Mouse (Mus musculus) midbrain, embryonic 11.5 days (tissue): ENCODE measurements around the gene Alcam. TPM values are rescaled to one million over a fixed set of nuclear protein-coding genes. Genes with fewer than 3 reads are reported as not detected.

ENCODE experiments used
- ATAC-seq: fragments of 200-750 bp; cut with Nextera tagmentation; 2 replicates; pipeline ENCODE4 v1.8.0; 2017; ENCODE audit warnings: moderate TSS enrichment, moderate library complexity; ENCODE audit not compliant: low FRiP score
- DNase-seq: peaks from one replicate; pipeline ENCODE4 v3.0.0; 2015; ENCODE audit warnings: low spot score; ENCODE audit errors: missing footprints
- H3K27ac ChIP-seq: fragments of 300-500 bp; sonication (generic); 2 replicates; pipeline ENCODE4 v1.5.1; 2014; ENCODE audit warnings: low read depth, low read length
- H3K27me3 ChIP-seq: fragments of 300-500 bp; sonication (generic); 2 replicates; pipeline ENCODE4 v1.6.1; 2014; ENCODE audit warnings: mild to moderate bottlenecking, low read length, moderate library complexity, mixed read lengths; ENCODE audit not compliant: control insufficient read depth, insufficient read depth
- H3K36me3 ChIP-seq: fragments of 300-500 bp; sonication (generic); 2 replicates; pipeline ENCODE4 v1.6.1; 2014; ENCODE audit warnings: mild to moderate bottlenecking, low read length, moderate library complexity, mixed read lengths; ENCODE audit not compliant: control insufficient read depth, insufficient read depth
- H3K4me1 ChIP-seq: fragments of 300-500 bp; sonication (generic); 2 replicates; pipeline ENCODE4 v1.6.1; 2014; ENCODE audit warnings: low read length; ENCODE audit not compliant: control insufficient read depth, insufficient read depth
- H3K4me2 ChIP-seq: fragments of 300-500 bp; sonication (generic); 2 replicates; pipeline ENCODE4 v1.6.1; 2014; ENCODE audit warnings: mild to moderate bottlenecking, moderate library complexity
- H3K4me3 ChIP-seq: fragments of 300-500 bp; sonication (generic); 2 replicates; pipeline ENCODE4 v1.5.1; 2014; ENCODE audit warnings: low read depth, low read length
- H3K9ac ChIP-seq: fragments of 300-500 bp; sonication (generic); 2 replicates; pipeline ENCODE4 v1.6.1; 2014; ENCODE audit warnings: low read length
- H3K9me3 ChIP-seq: fragments of 300-500 bp; sonication (generic); 2 replicates; pipeline ENCODE4 v1.6.1; 2016; ENCODE audit warnings: low read length; ENCODE audit not compliant: control insufficient read depth
- WGBS: fragments of 180-500 bp; shearing (Covaris S2); extraction: QIAGEN DNeasy Blood & Tissue Kit; methylation state at CpG from one replicate; pipeline ENCODE4 v1.1.7; 2014; 5-methylcytosine and 5-hydroxymethylcytosine counted together
- polyA plus RNA-seq: library from polyadenylated mRNA; unstranded; fragments of >200 nt; fragmentation: Nextera tagmentation; extraction: Ambion mirVana; gene quantifications from 2 replicates; pipeline ENCODE4 v1.2.1, GENCODE M21; 2014

Gene Alcam
- polyA plus RNA-seq, 1 experiment from 2014 or later: 44.2 TPM

DNA sequence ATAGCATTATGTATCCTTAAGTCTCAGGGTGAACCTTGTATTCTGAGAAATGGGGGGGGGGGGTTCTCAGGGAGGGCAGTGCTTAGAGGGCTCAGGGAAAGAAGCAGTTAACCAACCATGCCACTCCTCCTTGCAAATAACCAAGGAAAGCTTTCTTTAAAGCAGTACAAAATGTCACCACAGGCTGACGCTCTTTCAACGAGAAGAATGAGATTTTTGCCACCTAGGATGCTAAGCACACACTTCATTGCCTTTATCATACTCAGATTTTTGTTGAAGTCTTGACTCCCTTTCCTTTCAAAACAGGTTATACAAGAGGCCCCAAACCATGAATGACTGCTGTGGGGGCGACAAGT lies 4.0 kb downstream of the Alcam start:
- H3K27me3 ChIP-seq: peaks cover 15% of the 10 kb centered on the region
- DNase-seq: no peak
- peaks cover 11% of the 10 kb centered on the region for H3K4me1 ChIP-seq
- ATAC-seq: no peak
- H3K36me3 ChIP-seq: no peaks in the 10 kb centered on the region
- H3K4me2 ChIP-seq: peak overlapping the region; percentile 79
- no peaks in the 10 kb centered on the region for H3K9me3 ChIP-seq
- WGBS: 4% methylated on average over 3 of the region's 3 CpGs
- peak overlapping the region; percentile 44; the same call in 1 of the 2 replicates for H3K4me3 ChIP-seq
- no peak overlapping the region for H3K27ac ChIP-seq
- H3K9ac ChIP-seq: no peak overlapping the region

DNA sequence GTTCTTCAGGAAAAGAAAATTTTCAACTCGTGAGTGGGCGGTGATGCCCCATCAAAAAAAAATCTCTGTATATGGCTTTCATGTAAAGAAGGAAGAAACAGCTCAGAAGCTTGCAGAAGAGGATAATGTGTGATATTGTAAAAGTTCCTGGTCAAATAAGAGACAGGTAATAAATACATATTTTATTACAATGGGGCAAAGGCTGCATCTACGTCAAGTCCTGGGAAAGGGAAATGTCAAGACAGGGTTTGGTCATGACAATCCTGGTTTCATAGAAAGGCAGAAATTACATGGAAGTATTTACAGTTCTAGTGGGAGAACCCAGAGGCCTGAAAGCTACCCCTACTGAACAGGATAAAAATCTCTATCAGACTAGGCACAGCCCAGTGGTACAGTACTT lies 7.9 kb downstream of the Alcam start:
- no peak for ATAC-seq
- H3K4me2 ChIP-seq: no peak overlapping the region
- WGBS: 95% methylated on average over 3 of the region's 3 CpGs

DNA sequence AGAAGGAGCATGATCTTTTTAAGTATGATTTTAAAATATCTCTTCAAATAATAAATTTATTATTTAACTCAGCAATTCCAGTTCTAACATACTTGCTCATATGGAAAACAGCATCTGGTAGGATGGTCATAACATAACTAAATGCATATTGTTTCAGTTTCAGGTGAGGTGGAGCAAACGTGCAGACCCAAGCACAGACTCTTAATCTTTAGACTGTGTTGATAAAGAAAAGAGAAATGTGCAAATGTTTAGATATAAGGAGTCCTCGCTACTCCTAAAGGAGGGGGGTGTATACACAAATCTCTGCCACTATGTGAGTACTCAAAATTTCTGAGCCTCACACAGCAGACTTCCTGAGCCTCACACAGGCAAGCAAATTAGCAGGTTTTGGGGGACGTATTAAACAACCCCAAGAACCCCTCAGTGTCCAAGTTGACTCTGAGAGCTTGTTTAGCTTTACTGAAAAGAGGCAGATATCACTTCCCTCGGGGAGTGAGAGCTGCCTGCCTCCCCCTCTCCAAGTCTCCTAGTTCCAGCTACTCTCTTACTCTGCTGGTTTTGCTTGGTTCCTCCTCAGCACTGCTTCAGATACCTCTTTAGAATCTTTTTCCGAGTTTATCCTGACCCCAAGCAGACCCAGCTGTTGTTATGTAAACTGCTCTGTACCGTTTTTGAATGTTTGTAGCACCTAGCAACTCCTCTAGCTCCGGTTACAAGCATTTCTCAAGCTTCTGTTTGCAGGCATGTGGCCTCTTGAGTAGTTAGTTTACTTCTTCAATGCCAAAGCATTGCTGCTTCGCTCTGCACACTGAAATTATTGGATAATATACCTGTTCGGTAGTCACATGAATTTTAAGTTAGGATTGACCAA lies 10.0 kb downstream of the Alcam start:
- Histone ChIP-seq H3K9ac (no peak overlapping the region), H3K4me1 (no peaks in the 10 kb centered on the region), H3K36me3 (no peaks in the 10 kb centered on the region), H3K27ac (no peak overlapping the region), H3K27me3 (no peaks in the 10 kb centered on the region), H3K4me3 (no peak overlapping the region), H3K4me2 (no peak overlapping the region), H3K9me3 (no peaks in the 10 kb centered on the region)
- DNase-seq: no peak
- no peak for ATAC-seq
- 53% methylated on average over 9 of the region's 9 CpGs for WGBS

More for the DNA sequence above, 7.9 kb downstream of the Alcam start:
- Histone ChIP-seq H3K9ac (no peak overlapping the region), H3K27ac (no peak overlapping the region), H3K9me3 (no peaks in the 10 kb centered on the region), H3K36me3 (no peaks in the 10 kb centered on the region), H3K4me3 (no peak overlapping the region), H3K27me3 (peaks cover 4% of the 10 kb centered on the region), H3K4me1 (no peaks in the 10 kb centered on the region; the same call in 1 of the 2 replicates)
- DNase-seq: no peak

DNA sequence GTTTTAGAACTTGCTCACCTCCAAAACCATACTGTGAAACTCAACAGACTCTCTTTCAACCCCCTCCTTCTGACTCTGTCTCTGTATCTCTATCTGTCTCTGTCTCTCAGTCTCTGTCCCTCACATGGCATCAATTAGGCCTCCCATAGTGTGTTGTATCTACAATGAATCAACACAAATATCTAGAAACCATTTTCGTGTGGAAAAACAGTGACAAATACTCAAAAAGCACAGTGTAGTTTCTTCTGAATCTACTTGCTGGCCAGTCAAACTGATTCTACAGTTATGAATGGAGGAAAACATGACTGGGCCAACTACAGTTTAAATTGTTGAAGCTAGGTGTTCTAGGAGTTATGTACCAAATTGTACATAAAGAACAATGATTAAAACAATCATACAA lies 10.8 kb downstream of the Alcam start:
- Histone ChIP-seq H3K27me3 (no peaks in the 10 kb centered on the region), H3K27ac (no peak overlapping the region), H3K9ac (no peak overlapping the region), H3K4me2 (no peak overlapping the region), H3K4me3 (no peak overlapping the region), H3K9me3 (no peaks in the 10 kb centered on the region), H3K36me3 (no peaks in the 10 kb centered on the region), H3K4me1 (no peaks in the 10 kb centered on the region)
- 73% methylated on average over 1 of the region's 1 CpGs for WGBS
- ATAC-seq: no peak
- DNase-seq: no peak

DNA sequence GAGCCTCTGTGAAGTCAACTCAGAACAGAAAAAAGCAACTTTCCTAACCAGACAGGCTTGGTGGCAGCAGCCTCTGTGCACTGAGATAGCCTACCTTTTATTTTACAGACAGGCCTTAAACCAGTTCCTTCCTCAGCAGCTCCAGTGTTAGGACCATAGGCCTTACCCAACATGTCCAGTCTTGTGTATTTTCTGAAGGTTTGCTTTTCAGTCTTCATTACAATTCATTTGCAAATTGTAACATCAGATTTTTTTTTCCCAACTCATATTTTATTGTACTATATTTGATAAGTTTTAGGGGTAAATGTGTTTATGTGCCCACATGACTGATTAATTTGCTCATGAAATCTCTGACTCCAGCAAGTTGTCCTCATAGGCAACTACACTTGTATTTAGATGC lies 14.3 kb downstream of the Alcam start:
- Histone ChIP-seq H3K4me1 (no peaks in the 10 kb centered on the region), H3K4me2 (no peak overlapping the region), H3K4me3 (no peak overlapping the region)

DNA sequence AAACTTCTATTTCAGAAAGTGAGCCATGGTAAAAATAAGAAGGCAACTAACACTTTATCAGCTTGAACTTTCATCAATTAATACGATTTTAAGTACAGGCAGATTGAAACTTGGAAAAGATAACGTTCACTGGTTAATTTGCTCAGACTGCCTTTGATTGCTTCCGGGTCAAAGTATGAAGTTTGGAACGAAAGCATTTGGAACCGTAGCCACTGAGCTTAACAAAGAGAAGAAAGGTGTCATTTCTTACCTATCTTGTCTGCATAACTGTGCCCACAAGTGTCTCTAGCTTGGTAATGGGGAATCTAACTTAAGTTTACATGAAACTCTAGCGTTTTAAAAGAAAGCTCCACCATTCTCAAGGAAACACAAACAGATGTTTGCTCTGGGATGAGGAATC lies 14.9 kb downstream of the Alcam start:
- H3K36me3 ChIP-seq: no peaks in the 10 kb centered on the region
- ATAC-seq (no peak), DNase-seq (no peak)
- no peak overlapping the region for H3K4me2 ChIP-seq
- no peak overlapping the region for H3K9ac ChIP-seq
- H3K9me3 ChIP-seq: no peaks in the 10 kb centered on the region
- no peak overlapping the region for H3K4me3 ChIP-seq
- no peaks in the 10 kb centered on the region for H3K4me1 ChIP-seq
- 85% methylated on average over 6 of the region's 6 CpGs for WGBS
- no peaks in the 10 kb centered on the region for H3K27me3 ChIP-seq
- no peak overlapping the region for H3K27ac ChIP-seq

More for the DNA sequence above, 14.3 kb downstream of the Alcam start:
- Histone ChIP-seq H3K27ac (no peak overlapping the region), H3K36me3 (no peaks in the 10 kb centered on the region), H3K9ac (no peak overlapping the region), H3K27me3 (no peaks in the 10 kb centered on the region), H3K9me3 (no peaks in the 10 kb centered on the region)
- ATAC-seq: no peak
- no peak for DNase-seq

DNA sequence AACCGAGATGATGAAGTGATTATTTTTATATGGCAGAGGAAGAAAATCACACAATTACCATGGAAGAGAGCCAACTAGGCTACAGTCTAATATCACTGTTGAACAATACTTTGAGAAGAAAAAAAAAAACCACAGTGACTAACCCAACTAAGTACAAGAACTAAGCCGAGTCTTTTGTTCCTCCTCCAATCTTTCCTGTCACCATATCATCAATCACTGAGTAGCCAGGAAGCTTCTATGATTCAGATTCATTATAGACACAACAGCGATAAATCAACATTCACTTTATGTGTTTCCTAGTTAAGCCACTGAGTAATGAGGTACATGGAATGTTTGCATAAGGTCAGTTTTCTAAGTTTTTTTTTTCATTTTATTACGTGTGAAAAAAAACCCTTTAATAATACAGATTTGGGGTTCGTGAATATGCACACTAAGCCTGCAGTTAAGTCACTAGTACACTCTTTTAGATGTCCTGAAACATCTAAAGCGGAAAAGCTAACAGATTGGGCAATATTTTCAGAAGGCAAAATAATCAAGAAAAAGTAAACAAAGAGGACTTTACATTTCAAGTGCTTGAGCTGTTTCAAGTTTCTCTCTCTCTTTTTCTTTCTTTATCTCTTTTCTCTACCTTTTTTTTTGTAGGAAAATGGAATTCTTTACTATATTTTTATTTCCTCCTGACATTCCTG lies 15.5 kb downstream of the Alcam start:
- DNase-seq (no peak), ATAC-seq (no peak)
- no peak overlapping the region for H3K4me3 ChIP-seq
- H3K27me3 ChIP-seq: no peaks in the 10 kb centered on the region
- H3K27ac ChIP-seq: no peak overlapping the region
- H3K4me1 ChIP-seq: no peaks in the 10 kb centered on the region
- no peaks in the 10 kb centered on the region for H3K9me3 ChIP-seq
- WGBS: 90% methylated on average over 6 of the region's 6 CpGs
- H3K4me2 ChIP-seq: no peak overlapping the region
- no peaks in the 10 kb centered on the region for H3K36me3 ChIP-seq
- no peak overlapping the region for H3K9ac ChIP-seq

DNA sequence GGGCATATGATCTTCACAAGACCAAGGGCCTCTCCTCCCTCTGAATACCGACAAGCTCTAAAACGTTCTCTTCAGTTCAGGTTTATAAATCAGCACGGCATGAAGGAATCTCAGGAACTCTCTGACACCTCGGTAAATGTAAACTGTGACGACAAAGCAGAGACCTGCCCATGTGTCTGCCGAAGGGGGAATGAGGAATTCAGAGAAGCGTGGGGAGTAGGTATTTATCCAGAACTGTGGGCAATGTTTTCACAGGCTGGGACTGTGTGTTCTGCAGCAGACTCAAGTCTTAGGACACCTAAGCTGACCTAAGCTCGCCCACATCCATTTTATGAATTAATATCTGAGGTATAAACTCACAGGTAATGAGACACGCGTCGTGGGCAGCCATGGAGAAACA lies 20.7 kb downstream of the Alcam start:
- no peaks in the 10 kb centered on the region for H3K27me3 ChIP-seq
- DNase-seq: no peak
- H3K9ac ChIP-seq: no peak overlapping the region
- no peaks in the 10 kb centered on the region for H3K36me3 ChIP-seq
- no peak for ATAC-seq
- H3K4me3 ChIP-seq: no peak overlapping the region
- no peak overlapping the region for H3K4me2 ChIP-seq
- 75% methylated on average over 11 of the region's 11 CpGs for WGBS
- H3K4me1 ChIP-seq: no peaks in the 10 kb centered on the region
- no peak overlapping the region for H3K27ac ChIP-seq
- H3K9me3 ChIP-seq: no peaks in the 10 kb centered on the region

DNA sequence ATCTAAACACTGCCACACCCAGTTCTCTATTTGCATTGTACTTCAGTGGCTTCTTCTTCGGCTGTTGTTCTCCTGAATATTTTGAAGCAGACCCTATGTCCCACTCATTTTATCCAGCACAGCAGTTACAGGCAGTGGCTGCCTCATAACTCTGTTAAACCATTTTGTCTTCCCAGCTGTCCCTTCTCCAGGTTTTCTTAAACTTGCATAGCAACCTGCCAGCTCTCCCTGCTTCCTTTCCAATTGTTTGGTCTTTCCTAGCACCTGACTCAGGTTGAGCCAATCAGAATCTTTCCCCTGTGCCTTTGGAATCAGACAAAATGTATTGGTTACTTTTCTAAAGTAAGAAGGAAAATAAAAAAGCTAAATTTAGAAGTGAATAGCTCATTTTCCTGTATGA lies 21.8 kb downstream of the Alcam start:
- no peak overlapping the region for H3K4me3 ChIP-seq
- no peak overlapping the region for H3K4me2 ChIP-seq
- WGBS: 97% methylated on average over 1 of the region's 1 CpGs

More for the DNA sequence above, 21.8 kb downstream of the Alcam start:
- H3K4me1 ChIP-seq: no peaks in the 10 kb centered on the region
- no peak overlapping the region for H3K9ac ChIP-seq
- no peaks in the 10 kb centered on the region for H3K9me3 ChIP-seq
- ATAC-seq: no peak
- no peak for DNase-seq
- no peaks in the 10 kb centered on the region for H3K27me3 ChIP-seq
- no peaks in the 10 kb centered on the region for H3K36me3 ChIP-seq
- H3K27ac ChIP-seq: no peak overlapping the region
